12 mouse cellular contexts compared by ENCODE assay signal in genomic region chr2:92772623-92773022, GRCm38 (mm10).
A peak's percentile ranks its signal among the peaks of the same experiment; 100 is the strongest.
DNase-seq lines count a peak whose midpoint lies in the region; ATAC-seq and TF ChIP-seq lines count a peak whose summit lies in the region.
"Had no signal": no experiment of that assay in that cellular context is flagged by ENCODE, and none has a peak within 500 bp of the region (broad histone marks: within the 10 kb centered on the region; RNA-seq: fewer than 3 reads in every experiment).

No protein-coding gene starts in this region.

- H3K79me2 ChIP-seq in C2C12 (ENCODE audit: control insufficient read depth, insufficient read depth) = no peaks in the 10 kb centered on the region

- H3K27ac ChIP-seq in forebrain, embryonic 15.5 days (replicated peaks) = peak overlapping the region; percentile 85
- H3K27ac ChIP-seq in forebrain, embryonic 10.5 days = no peak overlapping the region
- H3K27ac ChIP-seq: heart, embryonic 15.5 days; limb, embryonic 12.5 days; stomach, postnatal 0 days had no signal

- H3K79me3 ChIP-seq in C2C12 (ENCODE audit: low read depth) = no peaks in the 10 kb centered on the region

- no peak for DNase-seq in forebrain, embryonic 10.5 days (ENCODE audit: extremely low spot score, low spot score)
- peak; percentile 71 for DNase-seq in cerebellum, adult 11-12 months
- peak; percentile 67 for DNase-seq in layer of hippocampus, adult 11-12 months (ENCODE audit: low spot score)
- no peak for DNase-seq in ovary, postnatal 14 days (ENCODE audit: low spot score)
- no peak for DNase-seq in gastrocnemius, postnatal 4 days (ENCODE audit: low spot score in 2 of 2)
- DNase-seq in urinary bladder, postnatal 10 days (ENCODE audit: low spot score) = no peak
- DNase-seq: kidney, adult 2 months had no signal

- TF ChIP-seq CTCF in C2C12 (IDR thresholded peaks at IDR 0.05; ENCODE audit: control insufficient read depth, insufficient read depth, insufficient read length) = no peak

- no peak overlapping the region for H3K9ac ChIP-seq in forebrain, embryonic 15.5 days (replicated peaks)
- H3K9ac ChIP-seq: heart, embryonic 15.5 days; limb, embryonic 12.5 days had no signal

- WGBS in forebrain, embryonic 15.5 days = 46% methylated on average over 7 of the region's 7 CpGs
- WGBS in forebrain, embryonic 10.5 days = 86% methylated on average over 7 of the region's 7 CpGs

- no peaks in the 10 kb centered on the region for H3K36me3 ChIP-seq in forebrain, embryonic 15.5 days
- H3K36me3 ChIP-seq in forebrain, embryonic 10.5 days (replicated peaks) = no peaks in the 10 kb centered on the region
- no peaks in the 10 kb centered on the region for H3K36me3 ChIP-seq in C2C12 (ENCODE audit: control insufficient read depth, insufficient read depth)
- H3K36me3 ChIP-seq: heart, embryonic 15.5 days; limb, embryonic 12.5 days had no signal

- peak; percentile 41; the same call in 1 of the 2 replicates for ATAC-seq in forebrain, embryonic 15.5 days (replicated peaks)

- H3K4me3 ChIP-seq in forebrain, embryonic 15.5 days = no peak overlapping the region
- H3K4me3 ChIP-seq in forebrain, embryonic 10.5 days = no peak overlapping the region
- no peak overlapping the region for H3K4me3 ChIP-seq in C2C12 (ENCODE audit: insufficient read depth, poor library complexity, severe bottlenecking)
- H3K4me3 ChIP-seq: heart, embryonic 15.5 days; limb, embryonic 12.5 days had no signal

- no peak overlapping the region for H3ac ChIP-seq in C2C12 (ENCODE audit: control insufficient read depth, insufficient read length, low read depth)

- no peak overlapping the region for H3K4me2 ChIP-seq in forebrain, embryonic 15.5 days (replicated peaks)
- H3K4me2 ChIP-seq: heart, embryonic 15.5 days; limb, embryonic 12.5 days had no signal

- H3K27me3 ChIP-seq in forebrain, embryonic 15.5 days = no peaks in the 10 kb centered on the region
- H3K27me3 ChIP-seq in forebrain, embryonic 10.5 days (ENCODE audit: poor library complexity, severe bottlenecking) = no peaks in the 10 kb centered on the region
- H3K27me3 ChIP-seq in C2C12 (ENCODE audit: control insufficient read depth, insufficient read depth, insufficient read length) = no peaks in the 10 kb centered on the region
- H3K27me3 ChIP-seq: heart, embryonic 15.5 days; limb, embryonic 12.5 days had no signal

- no peaks in the 10 kb centered on the region for H3K9me3 ChIP-seq in forebrain, embryonic 15.5 days
- H3K9me3 ChIP-seq in forebrain, embryonic 10.5 days = no peaks in the 10 kb centered on the region
- H3K9me3 ChIP-seq: heart, embryonic 15.5 days; limb, embryonic 12.5 days had no signal

- H3K4me1 ChIP-seq in forebrain, embryonic 15.5 days = peaks cover 10% of the 10 kb centered on the region
- no peaks in the 10 kb centered on the region for H3K4me1 ChIP-seq in forebrain, embryonic 10.5 days
- H3K4me1 ChIP-seq: heart, embryonic 15.5 days; limb, embryonic 12.5 days had no signal

TF ChIP-seq in C2C12, 6 proteins besides CTCF, POLR2A, EP300 and RAD21:
- TF ChIP-seq MYOG (IDR thresholded peaks at IDR 0.05; ENCODE audit: control insufficient read depth, extremely low read depth, insufficient read length) = no peak
- TF ChIP-seq CEBPB (IDR thresholded peaks at IDR 0.05; ENCODE audit: low read depth) = no peak
- TF ChIP-seq MYOD1 (IDR thresholded peaks at IDR 0.05; ENCODE audit: control insufficient read depth, insufficient read length, low read depth) = peak; percentile 70
- peak; percentile 51 for TF ChIP-seq FOSL1 (IDR thresholded peaks at IDR 0.05; ENCODE audit: insufficient read depth, low read length, poor library complexity, severe bottlenecking)
- no peak for TF ChIP-seq MAX (IDR thresholded peaks at IDR 0.05)
TF ChIP-seq in C2C12: peak in this region for 2.

Comparison
In these comparisons a context has a peak if more than half of its experiments do, and no peak if none do; other contexts are left out.
1. DNase-seq: peak in cerebellum, adult 11-12 months (single experiment) and layer of hippocampus, adult 11-12 months (single experiment); none in forebrain, embryonic 10.5 days (single experiment), ovary, postnatal 14 days (single experiment), gastrocnemius, postnatal 4 days (0 of 2) and urinary bladder, postnatal 10 days (single experiment).